Mouse (Mus musculus) c-Kit-positive CD71-negative TER-119-negative erythroid progenitor cells, embryonic 14.5 days (primary cell): ENCODE data around the gene Ap3b1.

Experiments
- DNase-seq: peaks from one replicate; pipeline ENCODE4 v3.0.0-alpha.2; 2013; ENCODE audit warnings: low read depth

Ap3b1 gene

DNA sequence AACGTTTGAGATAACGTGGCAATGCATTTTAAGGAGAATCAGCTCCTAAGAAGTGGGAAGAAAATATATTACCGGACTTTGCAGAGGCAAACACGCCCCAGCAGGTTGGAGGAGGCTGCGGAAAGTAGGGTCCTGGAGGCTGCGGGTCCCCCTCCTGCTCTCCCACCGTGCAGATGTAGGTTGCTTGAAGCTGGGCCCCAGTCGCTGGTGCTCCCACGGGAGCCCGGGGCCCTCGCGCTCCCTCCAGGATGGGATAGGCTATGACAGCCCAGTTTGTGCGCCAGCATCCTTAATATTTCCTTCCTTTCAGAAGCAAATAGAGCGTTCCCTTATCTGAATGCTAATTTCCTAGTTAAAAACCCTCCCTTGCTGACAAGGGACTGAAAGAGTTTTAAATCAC lies 236.5 kb downstream of the Ap3b1 start:
- no peak for DNase-seq

DNA sequence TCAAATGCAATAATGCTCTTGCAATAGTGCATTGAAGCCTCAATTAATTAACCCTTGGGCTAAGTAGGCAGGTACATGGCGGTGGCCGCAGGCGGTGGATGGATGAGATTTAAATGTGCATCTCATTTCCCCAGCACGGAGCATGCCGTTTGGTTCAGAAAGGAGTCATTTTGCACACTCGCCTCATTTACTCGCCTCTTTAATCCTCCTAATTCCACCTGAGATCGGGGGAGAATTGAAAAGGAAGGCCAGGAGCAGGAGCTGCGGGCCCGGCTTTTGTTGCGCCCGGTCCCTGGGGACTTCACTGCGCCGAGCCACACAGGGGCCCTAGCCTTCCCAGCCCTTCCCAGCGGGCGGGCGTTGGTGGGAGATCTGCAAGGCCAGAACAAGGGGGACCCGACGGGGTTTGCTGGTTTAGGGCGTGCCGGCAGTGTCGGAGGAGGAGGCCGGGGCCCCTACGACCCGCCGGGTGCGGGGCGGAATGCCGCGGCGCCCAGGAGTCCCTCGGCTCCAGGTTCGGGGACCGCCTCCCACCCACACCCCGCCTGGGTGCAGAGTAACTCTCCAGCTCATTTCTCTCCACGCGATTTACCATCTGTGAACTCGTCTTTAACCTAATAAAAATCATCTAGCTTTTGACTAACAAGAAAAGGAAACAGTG lies 237.1 kb downstream of the Ap3b1 start:
- DNase-seq: no peak

DNA sequence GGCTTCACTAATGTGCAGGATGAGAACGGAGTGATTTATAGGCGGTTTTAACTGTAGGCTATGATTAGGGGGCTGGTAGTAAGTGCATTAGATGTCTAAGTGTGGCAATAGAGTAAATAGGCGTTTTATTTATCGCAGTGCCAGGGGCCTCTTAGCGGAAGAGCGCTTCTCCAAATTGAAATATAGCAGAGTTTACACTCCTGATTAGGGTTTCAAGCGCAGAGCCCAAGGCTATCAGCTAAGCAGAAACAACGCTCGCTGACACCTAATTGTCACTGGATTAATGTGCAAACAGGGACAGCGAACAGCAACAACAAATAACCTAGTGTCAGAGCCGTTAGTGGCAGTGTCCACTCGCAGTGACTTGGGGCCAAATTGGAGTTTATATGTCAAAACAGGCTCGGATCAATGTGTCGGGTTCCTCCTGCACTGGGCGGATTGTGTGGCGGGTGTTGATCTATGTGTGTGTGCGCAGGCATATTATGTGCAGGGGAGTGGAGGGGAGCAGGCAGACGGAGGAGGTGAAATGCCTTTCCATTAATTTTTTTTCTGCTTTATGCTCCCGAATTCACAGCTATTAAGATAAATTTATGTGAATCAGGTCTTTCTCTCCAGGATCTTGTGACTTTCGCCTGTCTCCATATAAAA lies 237.8 kb downstream of the Ap3b1 start:
- DNase-seq: no peak

DNA sequence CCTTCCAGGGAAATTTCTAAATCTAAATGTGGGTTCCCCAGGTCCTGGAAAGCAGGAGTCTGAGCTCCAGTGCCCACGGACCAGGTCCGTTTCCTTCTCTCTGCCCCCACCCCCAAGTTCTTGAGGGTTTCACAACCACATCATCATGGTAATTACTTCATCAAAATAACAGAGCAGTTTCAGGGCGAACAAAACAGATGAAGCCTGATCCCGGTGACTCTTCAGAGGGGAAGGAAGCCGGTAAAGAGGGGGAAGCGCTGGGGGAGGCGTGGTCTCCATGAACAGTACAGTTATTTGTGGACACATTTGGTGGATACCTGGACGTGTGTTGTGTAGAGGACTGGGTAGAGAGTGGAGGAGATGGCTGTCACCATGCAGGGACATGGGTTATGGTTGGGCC lies 241.0 kb downstream of the Ap3b1 start:
- no peak for DNase-seq

DNA sequence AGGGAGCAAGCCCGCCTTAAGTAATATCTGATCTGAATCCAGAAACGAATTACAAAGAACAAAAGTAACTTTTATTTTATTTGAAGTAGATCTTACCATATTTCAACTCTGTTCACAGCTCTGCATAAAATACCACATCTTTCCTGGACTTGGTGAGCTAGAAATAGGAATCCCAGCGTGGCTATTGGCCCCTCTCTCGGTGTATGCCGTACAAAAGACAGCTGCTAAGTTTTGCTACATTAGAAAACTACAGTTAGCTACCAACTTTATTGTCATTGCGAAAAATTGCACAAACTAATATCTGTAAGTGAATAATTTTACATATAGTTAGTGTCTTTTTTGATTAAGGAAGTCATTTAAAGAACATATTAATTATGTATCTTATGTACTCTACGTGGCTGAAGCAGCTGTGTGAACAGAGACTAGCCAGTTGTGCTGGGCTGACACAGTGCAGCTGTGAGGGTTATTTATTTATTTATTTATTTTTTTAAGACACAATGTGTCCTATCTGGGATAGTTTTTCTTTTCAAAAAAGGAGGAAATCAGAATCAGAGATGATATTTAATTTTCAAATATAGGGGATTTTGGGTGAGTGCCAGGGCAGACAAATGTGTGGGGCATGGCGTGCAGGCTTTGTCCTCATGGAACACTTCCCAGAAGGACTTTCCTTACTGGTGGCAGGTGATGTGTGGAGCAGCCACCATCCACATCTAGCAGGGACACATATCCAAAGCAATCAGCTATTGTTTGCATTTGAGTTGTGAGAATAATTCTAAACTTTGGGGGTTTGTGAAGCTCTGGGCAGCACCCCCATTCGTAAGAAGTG lies 248.5 kb downstream of the Ap3b1 start:
- no peak for DNase-seq

DNA sequence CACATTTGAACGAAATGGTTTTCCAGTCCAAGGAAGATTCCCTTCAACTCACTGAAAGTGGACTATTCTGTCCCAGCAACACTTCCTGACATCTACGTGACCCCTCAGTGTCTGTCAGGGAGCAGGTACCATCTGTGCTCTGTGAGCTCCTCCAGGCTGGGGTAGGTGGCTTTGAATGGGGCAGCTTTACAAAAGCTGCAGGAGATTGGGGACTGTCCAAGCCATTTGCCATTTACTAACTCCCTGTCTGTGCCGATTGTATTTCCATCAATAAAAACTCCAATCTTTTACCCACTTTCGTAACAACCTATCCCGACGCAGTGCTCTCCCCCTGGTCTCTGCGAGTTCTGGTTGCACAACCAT lies 249.1 kb downstream of the Ap3b1 start:
- no peak for DNase-seq

DNA sequence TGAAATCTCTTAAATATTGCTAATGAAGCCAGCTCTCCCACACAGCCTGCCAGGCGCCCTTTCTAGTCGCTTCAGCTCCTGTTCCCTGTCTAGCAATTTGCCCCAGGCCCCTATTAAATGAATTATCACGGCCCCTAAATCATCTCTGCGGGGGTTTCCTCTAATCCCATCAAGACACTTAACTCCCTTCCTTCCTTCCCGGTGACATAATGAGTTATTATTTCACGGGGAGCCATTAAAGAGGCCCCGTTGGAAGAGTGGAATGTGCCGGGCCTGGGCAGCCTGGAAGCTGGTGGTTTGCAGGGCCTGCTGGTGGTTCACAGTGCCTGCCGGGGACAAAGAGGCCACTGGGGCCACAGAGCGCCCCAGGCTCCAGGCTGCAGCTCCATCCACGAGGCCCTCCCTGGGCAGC lies 249.7 kb downstream of the Ap3b1 start:
- no peak for DNase-seq

DNA sequence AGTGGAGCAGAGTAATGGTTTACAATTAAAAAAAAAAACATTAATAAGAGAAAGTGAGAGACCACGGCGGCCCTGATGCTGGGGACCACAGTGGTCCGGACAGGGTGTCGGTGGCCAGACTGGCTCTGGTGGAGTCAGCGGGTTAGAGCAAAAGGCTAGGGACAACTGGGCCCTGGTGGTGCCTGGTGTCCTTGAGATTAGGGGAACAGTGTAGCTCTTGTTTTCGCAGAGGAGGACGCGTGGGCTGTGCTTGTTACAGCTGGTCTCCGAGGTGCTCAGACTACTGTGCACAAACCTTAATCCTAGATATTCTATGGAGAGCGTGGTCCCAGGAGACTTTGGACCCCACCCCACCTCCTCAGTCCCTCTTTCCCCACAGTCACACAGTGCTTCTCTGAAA lies 250.2 kb downstream of the Ap3b1 start:
- DNase-seq: no peak
